Mouse (Mus musculus): ENCODE data around the gene CK137956.

CK137956 gene

GRCm38 (mm10) chr4:127970901-127971868 is at the start of gene CK137956:
Gene CK137956 (minus strand): TSS chr4:127970951.
- no peak for DNase-seq (ENCODE audit: low read depth, low spot score)

GRCm38 (mm10) chr4:128019465-128019864 is 48.7 kb upstream of the CK137956 start:
- DNase-seq (ENCODE audit: low read depth, low spot score), result no peak

GRCm38 (mm10) chr4:128004797-128005452 is 34.2 kb upstream of the CK137956 start:
- no peak for DNase-seq (ENCODE audit: low read depth, low spot score)

- no peak for DNase-seq (ENCODE audit: low read depth, low spot score)
These were observed 31.9 kb upstream of the CK137956 start for GRCm38 (mm10) chr4:128002638-128003101.

- DNase-seq (ENCODE audit: low read depth, low spot score), result no peak
These were observed 28.5 kb upstream of the CK137956 start for GRCm38 (mm10) chr4:127999281-127999680.

GRCm38 (mm10) chr4:127989347-127989995 is 18.7 kb upstream of the CK137956 start:
- no peak for DNase-seq (ENCODE audit: low read depth, low spot score)

- no peak for DNase-seq (ENCODE audit: low read depth, low spot score)
These were observed 17.9 kb upstream of the CK137956 start for GRCm38 (mm10) chr4:127988526-127989180.

- peak; percentile 72 for DNase-seq (ENCODE audit: low read depth, low spot score)
These were observed 17.2 kb upstream of the CK137956 start, which contains the start of gene Csmd2 for GRCm38 (mm10) chr4:127987784-127988455. Gene Csmd2 (plus strand): TSS chr4:127987857.

GRCm38 (mm10) chr4:127987270-127987669 is 16.5 kb upstream of the CK137956 start:
- no peak for DNase-seq (ENCODE audit: low read depth, low spot score)

- no peak for DNase-seq (ENCODE audit: low read depth, low spot score)
These were observed 15.8 kb upstream of the CK137956 start for GRCm38 (mm10) chr4:127986491-127987075.

GRCm38 (mm10) chr4:127985874-127986273 is 15.1 kb upstream of the CK137956 start:
- no peak for DNase-seq (ENCODE audit: low read depth, low spot score)

- DNase-seq (ENCODE audit: low read depth, low spot score), result no peak
These were observed 13.7 kb upstream of the CK137956 start for GRCm38 (mm10) chr4:127984426-127984825.

GRCm38 (mm10) chr4:127981125-127981524 is 10.4 kb upstream of the CK137956 start:
- no peak for DNase-seq (ENCODE audit: low read depth, low spot score)

- DNase-seq (ENCODE audit: low read depth, low spot score), result no peak
These were observed 2.2 kb upstream of the CK137956 start for GRCm38 (mm10) chr4:127972976-127973375.

- DNase-seq (ENCODE audit: low read depth, low spot score), result no peak
These were observed 731 bp downstream of the CK137956 start for GRCm38 (mm10) chr4:127970018-127970421.

- no peak for DNase-seq (ENCODE audit: low read depth, low spot score)
These were observed 1.6 kb downstream of the CK137956 start for GRCm38 (mm10) chr4:127969101-127969500.

GRCm38 (mm10) chr4:127953006-127953710 is 17.6 kb downstream of the CK137956 start:
- DNase-seq (ENCODE audit: low read depth, low spot score), result no peak

GRCm38 (mm10) chr4:127947696-127948095 is 23.1 kb downstream of the CK137956 start:
- DNase-seq (ENCODE audit: low read depth, low spot score), result no peak

- no peak for DNase-seq (ENCODE audit: low read depth, low spot score)
These were observed 33.3 kb downstream of the CK137956 start for GRCm38 (mm10) chr4:127937474-127937873.

GRCm38 (mm10) chr4:127935369-127935768 is 35.4 kb downstream of the CK137956 start:
- DNase-seq (ENCODE audit: low read depth, low spot score), result peak; percentile 6

All from retina, postnatal 7 days (tissue).